Mouse (Mus musculus) cerebellum, adult 18-20 months (tissue): Measurements from ENCODE around the gene Inhbb.

ENCODE experiments used
- DNase-seq, 2 experiments: peaks; one replicate each; pipeline ENCODE4 v3.0.0; 2021

The Inhbb gene

GRCm38 (mm10) chr1:119419151-119420105, 2.6 kb downstream of the Inhbb start:
- DNase-seq: no peak

DNA sequence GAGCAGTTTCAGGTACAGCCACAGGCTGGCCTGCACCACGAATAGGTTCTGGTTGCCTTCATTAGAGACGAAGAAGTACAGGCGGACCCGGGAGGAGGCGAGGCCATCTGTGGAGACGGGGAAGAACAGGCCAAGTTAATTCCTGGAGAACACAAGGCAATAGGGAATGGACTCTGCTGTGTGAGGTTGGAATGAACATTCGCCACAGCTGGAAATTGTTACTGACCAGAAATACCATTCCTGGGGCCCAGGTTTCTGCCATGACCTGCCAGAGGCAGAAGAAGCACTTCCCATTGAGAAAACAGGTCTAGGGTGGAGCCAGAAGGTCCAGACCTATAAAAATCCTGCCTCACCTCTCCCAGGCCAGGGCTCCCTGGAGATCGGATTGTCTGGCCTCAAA, 4.1 kb downstream of the Inhbb start:
- no peak for DNase-seq

DNA sequence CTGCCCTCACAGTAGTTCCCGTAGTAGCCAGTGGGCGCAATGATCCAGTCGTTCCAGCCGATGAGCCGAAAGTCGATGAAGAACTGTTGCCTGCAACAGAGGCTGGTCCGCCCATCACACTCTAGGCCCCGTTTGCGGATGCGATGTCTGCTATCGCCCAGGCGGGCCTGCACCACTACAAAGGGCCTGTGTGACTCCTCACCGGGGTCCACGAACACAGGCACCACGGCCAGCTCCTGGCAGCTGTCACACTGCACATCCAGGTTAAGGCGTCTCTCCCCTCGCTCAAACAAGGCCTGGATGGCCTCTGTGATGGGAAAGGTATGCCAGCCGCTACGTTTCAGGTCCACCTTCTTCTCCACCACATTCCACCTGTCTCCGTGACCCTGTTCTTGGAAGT, 4.5 kb downstream of the Inhbb start:
- DNase-seq: no peak

DNA sequence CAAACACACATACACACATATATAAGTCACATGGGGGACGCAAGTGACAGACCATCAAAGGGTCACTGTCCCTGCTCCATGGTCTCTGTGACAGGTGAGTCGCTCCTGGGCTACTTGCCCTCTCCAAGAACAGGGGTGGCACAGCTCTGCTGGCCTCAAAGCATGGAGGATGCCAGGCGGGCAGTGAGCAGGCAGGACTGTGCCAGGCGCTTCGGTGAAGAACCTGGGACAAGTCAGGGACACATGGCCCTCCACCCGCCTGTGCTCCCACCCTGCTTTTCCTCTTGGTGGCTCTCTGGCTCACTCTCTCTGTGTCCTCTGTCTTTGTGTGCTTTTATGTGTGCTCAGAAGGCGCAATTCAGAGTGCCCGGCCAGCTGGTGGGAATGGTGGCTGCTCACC, 5.4 kb downstream of the Inhbb start:
- DNase-seq: no peak

DNA sequence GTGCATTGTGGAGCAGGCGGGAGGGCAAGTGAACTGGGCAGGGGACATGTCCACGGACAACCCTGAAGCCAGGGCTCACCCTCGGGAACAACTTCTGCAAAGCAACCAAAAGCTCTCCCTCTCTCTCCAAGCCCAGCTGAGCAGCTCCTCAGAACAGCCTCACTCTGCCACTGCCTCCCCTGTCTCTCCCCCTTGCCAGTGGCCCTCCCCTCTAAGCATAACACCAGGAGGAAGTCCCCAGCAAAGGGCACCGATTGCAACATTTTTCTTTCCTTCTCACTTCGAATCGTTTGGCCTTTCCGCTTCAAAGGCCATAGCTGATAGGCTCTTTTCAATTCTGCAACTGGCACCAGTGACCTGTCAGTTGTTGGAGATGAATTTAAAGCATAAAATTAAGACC, 5.9 kb downstream of the Inhbb start:
- no peak for DNase-seq

DNA sequence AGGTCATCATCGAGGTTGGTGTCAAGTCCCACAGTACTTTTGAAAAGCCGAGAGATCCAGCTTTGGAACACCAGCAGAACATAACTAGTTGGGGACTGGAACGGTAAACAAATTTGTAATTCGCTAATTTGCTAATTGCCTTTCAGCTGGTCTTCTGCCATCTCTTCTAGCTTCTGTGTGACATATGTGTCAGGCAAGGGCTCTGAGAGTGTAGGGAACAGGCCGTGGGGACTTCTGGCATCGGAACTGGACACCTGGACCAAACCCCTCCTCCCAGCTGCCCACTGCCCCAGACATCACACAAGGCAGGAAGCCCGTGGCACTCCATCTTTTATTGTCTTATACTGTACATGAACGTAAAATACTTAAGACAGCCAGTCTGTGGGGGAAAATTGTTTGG, 6.9 kb downstream of the Inhbb start:
- no peak for DNase-seq

GRCm38 (mm10) chr1:119410661-119411060, 11.4 kb downstream of the Inhbb start:
- DNase-seq: no peak

GRCm38 (mm10) chr1:119409599-119410168, 12.4 kb downstream of the Inhbb start:
- DNase-seq: no peak

DNA sequence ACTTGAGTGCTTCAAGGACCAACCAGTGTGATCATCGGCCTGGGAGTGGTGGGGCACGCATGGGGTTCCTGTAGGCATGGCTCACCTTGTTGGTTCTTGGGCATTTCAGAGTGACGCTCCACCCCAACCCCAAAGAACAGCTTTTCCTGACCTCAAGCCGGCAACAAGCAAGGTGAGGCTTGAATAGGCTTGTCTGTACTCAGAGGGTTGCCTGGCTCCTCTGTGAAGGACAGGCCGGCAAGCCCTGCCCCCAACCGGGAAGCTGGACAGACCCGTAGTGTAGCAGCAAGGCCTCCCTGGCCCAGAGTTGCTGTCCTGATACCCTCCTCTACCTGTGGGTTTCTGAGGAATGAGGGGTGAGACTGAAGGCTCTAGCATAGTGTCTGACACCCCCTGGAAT, 12.9 kb downstream of the Inhbb start:
- DNase-seq: no peak

GRCm38 (mm10) chr1:119407691-119408315, 14.2 kb downstream of the Inhbb start:
- no peak for DNase-seq

DNA sequence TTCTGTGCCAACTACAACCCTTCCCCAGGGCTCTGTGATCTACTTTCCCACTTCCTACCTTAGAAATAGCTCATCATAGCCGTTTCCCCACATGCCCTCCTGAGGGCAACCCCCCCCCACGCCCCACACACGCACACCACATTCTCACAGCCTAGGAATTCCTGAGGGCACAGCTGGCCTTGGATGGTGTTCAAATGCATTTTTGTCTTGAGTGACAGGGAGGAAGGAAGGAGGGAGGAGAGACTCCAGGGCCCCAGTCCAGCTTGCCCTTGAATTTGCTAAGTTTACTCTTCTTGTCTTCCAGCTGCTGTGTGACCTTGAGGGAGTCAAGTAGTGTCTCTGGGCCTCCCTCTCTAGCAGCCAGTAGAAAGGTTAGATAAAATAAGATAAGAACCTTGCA, 17.2 kb downstream of the Inhbb start:
- no peak for DNase-seq

GRCm38 (mm10) chr1:119404341-119404740, 17.7 kb downstream of the Inhbb start:
- no peak for DNase-seq

DNA sequence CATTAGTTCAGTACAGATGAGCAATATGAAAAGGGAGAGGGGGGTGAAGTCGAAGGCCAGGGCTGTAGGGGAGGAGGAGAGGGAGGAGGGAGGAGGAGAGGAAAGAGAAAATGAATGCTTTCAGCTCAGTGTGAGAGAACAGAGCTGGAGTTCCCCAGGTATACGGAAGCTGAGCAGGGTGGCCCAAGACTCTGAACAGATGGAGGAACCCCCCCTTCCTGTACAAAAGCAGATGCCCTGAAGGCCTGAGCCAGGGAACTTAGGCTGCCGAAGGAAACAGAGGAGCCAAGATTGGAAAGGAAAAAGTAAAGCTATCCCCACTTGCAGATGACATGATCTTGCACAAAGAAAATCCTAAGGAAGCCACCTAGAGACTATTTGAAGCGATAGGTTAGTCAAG, 20.8 kb downstream of the Inhbb start:
- no peak for DNase-seq

GRCm38 (mm10) chr1:119398640-119399039, 23.4 kb downstream of the Inhbb start:
- DNase-seq: no peak

DNA sequence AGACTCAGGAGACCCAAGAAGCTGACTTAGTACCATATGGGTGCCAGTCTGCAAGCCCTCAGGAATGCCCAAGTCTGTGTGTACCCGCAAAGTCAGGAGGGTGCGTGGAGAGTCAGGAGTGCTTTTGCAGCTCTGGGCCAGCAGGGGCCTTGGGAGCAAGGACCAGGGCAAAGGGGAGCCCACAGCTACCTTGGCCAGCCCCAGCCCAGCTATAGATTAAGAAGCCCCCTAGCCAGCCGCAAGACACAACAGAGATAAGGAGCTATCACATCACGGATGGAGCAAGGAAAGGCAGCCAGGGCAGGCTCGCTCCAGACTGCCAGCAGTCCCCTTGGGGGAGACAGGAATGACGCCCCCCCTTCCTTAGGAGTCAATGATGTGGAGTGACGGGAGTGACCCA, 24.2 kb downstream of the Inhbb start:
- DNase-seq: no peak

DNA sequence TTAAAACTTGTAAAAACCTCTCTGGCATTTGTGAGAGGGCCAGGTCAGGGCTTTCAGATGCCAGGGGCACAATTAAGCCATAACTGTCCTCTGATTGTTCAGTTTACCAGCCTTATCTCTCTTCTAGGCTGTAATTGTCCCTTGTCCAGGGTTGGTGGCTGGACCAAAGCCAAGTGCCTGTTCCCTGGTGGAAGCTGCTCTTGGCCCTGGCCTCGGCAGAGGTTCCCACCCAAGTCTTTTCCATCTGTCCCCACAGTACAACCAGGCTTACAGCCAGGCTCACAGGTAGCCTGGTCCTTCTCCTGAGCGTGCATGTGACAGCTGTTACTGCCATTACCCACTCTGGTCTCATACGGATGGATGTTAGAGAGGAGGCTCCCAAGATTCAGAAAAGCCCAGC, 30.7 kb downstream of the Inhbb start:
- peak; percentile 71 to 72 for DNase-seq

- DNase-seq: peak in 1 of 2 experiments; percentile 11
Observed at GRCm38 (mm10) chr1:119390676-119391075, 31.4 kb downstream of the Inhbb start.

GRCm38 (mm10) chr1:119389771-119390500, 32.1 kb downstream of the Inhbb start:
- no peak for DNase-seq

GRCm38 (mm10) chr1:119388664-119389396, 33.2 kb downstream of the Inhbb start:
- DNase-seq: no peak

GRCm38 (mm10) chr1:119386306-119386705, 35.7 kb downstream of the Inhbb start:
- DNase-seq: no peak

- DNase-seq: no peak
Observed at GRCm38 (mm10) chr1:119383916-119384315, 38.1 kb downstream of the Inhbb start.

- DNase-seq: no peak
Observed at GRCm38 (mm10) chr1:119380609-119381008, 41.4 kb downstream of the Inhbb start.

GRCm38 (mm10) chr1:119375376-119375775, 46.7 kb downstream of the Inhbb start:
- DNase-seq: no peak
